Mouse (Mus musculus): Measurements from ENCODE around the gene Mettl25. TPM values are rescaled to one million over a fixed set of nuclear protein-coding genes. Genes with fewer than 3 reads are reported as not detected.

The Mettl25 gene
- polyA plus RNA-seq, 1 experiment from 2014 or later: 11.3 TPM

Other genes with a start within 250 kb of the Mettl25 start
- 56.7 and 59.9 TPM in 2 replicates for gene Ccdc59, start 313 bp downstream of the Mettl25 start, polyA plus RNA-seq (2015; fragmentation: Nextera tagmentation; extraction: Ambion mirVana)